Mouse (Mus musculus): ENCODE measurements at regions not wholly inside any gene's neighbourhood (a gene's known extent, or its start where the extent isn't known, plus 50 kb on each side); places are given as distances from the start of the nearest gene placed in this dataset.

DNA sequence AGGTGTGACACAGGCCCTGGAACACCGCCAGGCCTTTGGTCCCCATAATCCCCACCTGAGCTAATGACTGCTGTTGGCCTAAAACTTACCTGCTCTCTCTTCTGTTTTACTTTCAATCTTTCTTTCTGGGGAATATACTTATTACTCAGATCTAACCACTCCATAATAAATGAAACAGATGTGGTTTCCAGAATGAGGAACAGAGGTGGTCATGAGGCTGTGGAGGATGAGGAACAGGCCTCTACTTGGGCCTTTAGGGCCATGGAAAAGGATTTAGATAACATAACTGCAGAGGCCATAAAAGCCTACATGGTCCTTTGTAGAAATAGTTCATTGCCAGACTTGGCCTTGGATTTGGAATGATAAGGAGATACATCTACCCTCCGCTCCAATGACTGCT lies 74.1 kb downstream of the B3gnt5 start:
- DNase-seq (ENCODE audit: low read depth, low spot score): no peak

DNA sequence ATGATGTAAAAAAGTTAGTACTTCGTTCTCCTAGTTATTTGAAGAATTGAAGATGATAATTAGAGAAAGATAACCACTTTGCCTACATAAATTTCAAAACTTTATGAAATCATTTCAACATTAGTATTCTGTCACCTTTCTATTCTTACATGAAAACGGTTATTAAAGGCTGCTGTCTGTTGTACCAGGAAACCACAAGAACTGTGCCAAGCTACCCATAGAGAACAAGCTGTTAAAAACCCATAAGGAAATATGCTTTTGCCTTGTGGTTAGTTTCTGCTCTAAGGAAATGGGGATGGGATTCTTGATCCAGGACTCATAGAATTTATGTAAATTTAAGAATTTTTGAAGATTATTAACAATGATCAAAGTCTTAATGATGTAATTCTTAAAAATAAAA lies 74.7 kb downstream of the B3gnt5 start:
- no peak for DNase-seq (ENCODE audit: low read depth, low spot score)

DNA sequence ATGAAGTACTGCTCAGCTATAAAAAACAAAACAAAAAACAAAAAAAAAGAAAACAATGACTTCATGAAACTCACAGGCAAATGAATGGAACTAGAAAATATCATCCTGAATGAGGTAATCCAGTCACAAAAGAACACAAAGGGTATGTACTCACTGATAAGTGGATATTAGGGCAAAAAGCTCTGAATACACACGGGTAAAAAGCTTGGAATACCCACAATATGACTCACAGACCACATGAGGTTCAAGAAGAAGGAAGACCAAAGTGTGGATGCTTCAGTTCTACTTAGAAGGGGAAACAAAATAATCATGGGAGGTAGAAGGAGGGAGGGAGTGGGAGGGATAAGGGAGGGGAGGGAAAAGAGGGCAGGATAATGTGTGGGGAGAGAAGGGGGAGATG lies 79.8 kb downstream of the B3gnt5 start:
- no peak for DNase-seq (ENCODE audit: low read depth, low spot score)

DNA sequence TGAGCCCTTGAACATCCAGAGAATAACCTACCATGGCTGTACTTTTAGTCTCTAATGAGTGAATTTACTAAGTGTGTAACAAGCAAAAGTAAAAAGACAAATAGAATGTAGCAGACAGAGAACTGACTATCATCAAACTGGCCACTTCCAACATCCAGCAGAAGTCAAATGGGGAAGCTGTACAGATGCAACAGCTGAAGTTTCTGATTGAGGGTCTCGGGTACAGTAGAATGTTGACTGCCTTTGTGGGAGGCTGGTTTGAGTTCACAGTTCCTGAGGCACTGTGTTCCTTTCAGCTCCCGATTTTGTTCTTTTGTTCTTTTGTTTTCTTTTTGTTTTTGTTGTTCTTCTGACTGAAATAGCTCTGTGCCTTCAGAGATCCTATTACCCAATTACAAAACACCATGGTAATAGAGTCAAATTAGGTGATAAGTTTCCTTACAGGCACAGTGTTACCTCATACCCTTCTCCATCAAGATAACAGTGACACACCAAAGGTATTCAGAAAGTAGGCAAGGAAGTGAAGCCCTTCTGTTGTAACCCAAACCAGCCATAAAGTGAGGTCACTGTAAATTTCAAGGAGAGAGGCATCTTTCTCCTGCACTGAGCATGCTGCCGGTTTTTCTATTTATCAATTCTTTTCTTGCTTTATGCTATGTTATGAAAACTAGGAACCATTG lies 82.5 kb downstream of the B3gnt5 start:
- DNase-seq (ENCODE audit: low read depth, low spot score): no peak

DNA sequence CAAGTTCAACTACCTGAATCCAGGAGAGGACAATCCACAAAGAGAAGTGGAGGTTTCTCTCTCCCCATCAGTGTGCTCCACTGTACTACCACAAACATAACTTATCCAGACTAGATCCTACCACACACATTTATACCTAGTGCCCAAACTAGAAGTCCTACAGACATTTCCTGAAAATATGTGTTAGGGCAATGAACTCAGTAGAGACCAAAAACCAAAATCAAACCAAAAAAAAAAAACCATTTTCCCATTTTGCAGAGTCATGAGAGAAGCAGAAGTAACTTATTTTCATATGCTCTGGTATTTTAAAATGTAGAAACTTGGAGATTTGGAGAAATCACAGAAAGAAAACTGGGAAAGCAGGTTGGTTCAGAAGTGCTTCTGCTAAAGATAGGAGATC lies 83.7 kb downstream of the B3gnt5 start:
- no peak for DNase-seq (ENCODE audit: low read depth, low spot score)

DNA sequence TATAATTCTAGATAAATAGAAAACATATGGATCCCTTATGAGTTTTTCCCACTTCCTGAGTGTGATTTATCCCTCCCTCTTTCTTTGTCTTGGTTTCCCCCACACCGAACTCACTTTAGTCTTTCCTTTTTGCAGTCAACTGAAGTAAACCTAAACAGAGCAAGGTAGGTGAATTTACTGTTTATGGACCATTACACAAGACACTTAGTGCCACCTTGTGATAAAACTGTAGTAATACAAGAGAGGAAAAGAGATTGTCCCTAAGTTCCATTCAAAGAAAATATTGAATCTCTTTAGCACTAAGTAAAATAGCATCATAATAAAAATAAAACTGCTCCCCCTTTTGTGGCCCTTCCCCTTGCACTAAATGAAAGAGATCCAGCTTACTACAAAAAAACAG lies 88.4 kb downstream of the B3gnt5 start:
- no peak for DNase-seq (ENCODE audit: low read depth, low spot score)

DNA sequence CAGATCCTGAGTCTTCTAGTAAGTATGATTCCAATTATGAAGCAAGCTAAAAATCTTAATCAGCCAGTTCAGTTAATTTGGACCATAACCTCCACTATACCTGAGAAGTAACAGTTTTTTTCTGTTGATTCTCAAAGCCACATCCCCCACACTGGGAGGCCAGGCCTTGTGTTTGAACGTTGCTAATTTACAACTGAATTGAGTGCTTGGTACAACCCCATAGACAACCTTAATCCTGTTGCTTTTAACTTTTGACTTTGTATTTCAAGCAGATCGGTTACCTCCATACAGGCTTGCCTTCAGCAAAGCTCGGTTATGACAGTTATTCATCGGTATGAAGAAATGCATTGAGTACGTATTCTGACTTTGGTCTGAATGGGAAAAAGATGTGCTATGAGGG lies 105.3 kb downstream of the B3gnt5 start:
- DNase-seq (ENCODE audit: low read depth, low spot score): no peak

DNA sequence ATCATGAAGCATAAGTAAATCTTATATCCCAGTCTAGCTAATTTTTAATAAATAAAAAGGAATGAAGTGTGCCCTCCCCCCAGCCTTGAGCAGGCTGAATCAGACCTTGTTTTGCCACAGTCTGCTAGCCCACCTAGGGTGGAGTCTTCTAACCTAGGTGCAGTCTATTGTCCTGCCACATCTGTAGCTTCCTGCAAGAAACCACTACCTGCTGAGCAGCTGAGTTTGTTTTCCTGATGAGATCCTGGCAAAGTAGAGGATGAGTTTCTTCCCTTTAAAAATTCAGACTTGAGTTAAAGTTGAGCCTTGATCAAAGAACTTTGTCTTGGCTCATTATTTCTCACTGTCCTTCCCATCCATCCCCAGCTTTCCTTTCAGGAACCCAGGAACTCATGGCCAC lies 105.9 kb downstream of the B3gnt5 start:
- no peak for DNase-seq (ENCODE audit: low read depth, low spot score)

DNA sequence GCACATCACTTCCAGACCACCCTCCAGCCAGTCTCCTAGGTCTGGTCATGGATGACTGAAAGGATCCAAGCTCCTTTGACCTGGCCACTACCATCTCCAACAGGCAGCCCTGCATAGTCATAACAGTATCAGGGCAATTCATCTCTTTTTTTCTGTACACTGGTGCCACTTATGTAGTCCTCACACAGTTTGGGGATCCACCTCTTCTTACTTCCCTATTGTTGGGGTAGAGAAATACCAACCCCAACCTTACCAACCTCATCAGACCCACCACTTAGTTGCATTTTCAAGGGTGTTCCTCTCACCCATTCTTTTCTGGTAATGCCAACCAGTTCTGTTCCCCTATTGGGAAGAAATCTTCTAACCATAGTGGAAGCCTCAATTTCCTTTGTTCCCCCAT lies 109.4 kb downstream of the B3gnt5 start:
- no peak for DNase-seq (ENCODE audit: low read depth, low spot score)

DNA sequence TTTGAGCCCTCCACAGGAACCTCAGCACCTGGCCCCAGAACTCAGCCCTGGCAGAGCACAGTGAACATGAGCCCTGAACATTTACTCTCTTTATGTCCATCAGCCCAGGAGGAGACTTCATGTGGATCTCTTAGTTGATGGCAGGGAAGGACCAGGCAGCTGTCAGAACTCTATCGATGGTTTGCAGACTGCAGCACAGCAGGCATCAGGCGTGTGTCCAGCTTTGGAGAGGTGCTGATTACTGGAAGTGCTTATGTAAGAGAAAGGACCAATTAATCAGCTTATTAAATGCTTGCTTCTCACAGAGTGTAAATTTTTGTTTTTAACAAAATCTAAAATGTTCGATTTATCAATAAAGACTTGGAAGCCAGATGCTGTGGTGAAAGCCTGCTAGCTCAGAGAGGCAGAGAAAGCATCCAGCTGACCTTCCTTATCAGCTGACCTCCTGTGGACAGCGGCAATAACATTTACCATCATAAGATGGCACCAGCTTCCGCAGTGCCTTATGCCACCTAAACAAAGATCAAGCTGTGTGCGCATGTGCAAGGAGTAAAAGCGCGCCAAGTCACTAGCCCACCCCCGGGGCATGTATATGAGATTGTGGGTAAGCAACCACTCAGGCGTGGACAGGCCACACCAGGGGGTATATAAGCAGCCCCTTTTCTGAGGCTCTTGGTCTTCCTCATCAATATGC lies 105.8 kb downstream of the Klhl6 start:
- DNase-seq (ENCODE audit: low read depth, low spot score): no peak

DNA sequence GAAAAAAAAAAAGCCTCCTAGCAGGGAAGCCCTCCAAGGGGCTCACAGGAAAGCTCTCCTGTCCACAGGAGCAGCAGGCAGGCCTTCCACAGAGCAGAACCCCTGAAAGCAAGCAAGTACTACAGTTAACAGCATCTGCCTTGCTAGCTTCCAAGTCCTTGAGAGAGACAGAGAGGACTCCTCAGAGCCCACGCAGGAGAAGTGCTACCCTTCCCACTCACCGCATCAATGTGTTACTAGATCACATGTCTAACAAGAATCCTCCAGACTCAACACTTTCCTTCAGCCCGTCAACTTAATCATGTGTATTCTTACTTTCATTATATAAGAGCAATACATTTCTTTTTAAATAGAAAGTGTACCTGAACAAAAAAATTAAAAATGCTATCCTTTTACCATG lies 99.9 kb downstream of the Klhl6 start:
- DNase-seq (ENCODE audit: low read depth, low spot score): no peak

DNA sequence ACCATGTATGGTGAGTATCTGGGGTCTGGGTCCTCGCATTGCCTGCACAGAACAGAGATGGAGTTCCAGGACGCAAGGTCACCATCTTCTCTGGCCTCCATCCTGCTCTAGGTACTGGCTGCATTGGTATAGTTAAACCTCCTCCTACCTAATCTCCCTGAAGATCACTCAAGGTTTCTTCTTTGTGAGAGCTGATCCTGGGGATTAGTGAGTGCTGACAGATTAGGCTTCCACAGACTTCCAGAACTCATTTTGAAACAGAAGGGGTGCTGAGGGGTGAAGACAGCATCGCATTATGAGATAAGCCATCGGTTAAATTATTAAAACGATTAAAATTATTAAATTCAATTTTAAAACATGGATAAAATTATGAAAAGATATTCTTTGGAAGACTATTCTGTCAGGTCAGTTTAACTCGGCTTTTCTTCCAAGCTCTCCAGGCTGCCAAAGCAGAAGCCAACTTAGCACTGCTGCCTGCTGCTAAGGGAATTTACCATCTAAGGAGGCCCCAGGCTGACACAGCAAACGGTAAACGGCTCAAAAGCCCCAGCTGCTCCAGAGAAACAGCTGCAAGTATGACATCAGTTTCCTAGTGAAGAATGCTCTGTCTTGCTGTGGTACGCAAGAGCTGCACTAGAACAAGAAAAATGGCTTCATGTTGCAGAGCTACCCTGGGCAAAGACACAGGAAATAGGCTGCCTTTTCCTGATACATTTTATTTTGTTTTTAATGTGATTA lies 98.9 kb downstream of the Klhl6 start:
- DNase-seq (ENCODE audit: low read depth, low spot score): peak; percentile 82

DNA sequence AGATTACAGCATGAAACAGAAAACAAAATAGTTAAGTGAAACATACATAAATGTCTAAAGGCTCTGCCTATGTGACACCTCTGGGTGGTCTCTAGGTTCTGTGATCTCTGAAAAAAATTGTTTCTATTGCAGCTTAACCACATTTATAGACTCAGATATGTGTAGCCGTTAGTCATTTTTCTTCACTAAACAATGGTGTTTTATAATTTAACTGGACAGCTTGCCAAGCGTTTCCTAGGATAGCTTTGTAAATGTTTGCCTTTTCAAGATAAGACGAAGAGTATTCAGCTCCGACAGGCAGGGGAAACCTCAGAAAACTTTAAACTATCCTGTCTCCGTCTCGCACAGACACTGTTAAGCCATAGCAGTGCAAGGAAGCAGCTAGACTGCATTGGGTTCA lies 98.3 kb downstream of the Klhl6 start:
- DNase-seq (ENCODE audit: low read depth, low spot score): no peak

DNA sequence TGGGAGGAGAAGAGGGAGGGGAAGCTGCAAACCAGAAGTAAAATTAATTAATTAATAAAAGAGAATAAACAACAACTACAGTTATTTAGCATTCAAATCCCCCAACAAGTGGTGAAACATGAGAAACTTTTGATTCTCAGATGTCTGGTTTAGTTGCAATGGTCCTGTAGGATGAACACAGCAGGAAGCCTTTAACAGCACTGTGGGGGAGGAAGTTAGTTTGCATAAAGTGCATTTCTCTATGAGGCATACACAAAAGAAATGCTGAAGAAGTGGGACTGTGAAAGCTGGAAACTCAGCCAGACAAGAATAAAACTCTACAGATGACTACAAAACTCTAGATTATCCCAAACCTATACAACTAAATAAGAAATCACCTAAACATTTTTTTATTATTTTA lies 96.2 kb downstream of the Klhl6 start:
- DNase-seq (ENCODE audit: low read depth, low spot score): no peak

DNA sequence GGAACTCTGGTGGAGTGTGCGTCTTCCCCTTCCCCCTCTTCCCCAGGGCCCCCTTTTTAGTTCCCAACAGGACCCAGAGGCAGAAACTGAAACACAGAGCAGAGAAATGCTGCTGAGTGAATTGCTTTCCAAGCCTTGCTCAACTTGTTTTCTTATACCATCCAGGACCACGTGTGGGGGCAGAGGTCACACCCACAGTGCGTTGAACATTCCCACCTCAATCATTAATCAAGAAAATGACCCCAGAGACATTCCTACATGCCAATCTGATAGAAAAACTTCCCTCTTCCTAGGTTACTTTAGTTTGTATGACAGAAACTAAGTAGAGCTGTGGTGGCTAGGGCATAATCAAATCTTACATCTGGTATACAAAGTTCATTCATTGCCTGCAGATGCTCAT lies 93.3 kb downstream of the Klhl6 start:
- no peak for DNase-seq (ENCODE audit: low read depth, low spot score)

DNA sequence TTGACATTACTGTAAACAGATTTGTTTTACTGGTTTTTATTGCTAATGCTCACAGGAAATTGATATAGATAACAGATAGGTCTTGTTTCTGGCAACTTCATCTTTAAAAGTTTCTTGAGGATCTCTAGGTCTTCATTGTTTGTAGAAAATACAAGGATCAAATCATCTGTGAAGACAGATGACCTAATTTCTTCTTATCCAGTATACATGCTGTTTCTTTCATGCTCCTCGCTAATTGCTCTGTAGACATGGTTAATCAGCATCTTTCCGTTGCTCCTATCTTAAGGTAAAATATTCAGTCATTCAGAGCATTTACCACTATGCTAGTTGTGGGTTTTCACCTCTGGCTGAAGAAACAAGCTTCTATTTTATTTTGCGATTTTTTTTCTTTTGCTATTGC lies 91.4 kb downstream of the Klhl6 start:
- DNase-seq (ENCODE audit: low read depth, low spot score): no peak

DNA sequence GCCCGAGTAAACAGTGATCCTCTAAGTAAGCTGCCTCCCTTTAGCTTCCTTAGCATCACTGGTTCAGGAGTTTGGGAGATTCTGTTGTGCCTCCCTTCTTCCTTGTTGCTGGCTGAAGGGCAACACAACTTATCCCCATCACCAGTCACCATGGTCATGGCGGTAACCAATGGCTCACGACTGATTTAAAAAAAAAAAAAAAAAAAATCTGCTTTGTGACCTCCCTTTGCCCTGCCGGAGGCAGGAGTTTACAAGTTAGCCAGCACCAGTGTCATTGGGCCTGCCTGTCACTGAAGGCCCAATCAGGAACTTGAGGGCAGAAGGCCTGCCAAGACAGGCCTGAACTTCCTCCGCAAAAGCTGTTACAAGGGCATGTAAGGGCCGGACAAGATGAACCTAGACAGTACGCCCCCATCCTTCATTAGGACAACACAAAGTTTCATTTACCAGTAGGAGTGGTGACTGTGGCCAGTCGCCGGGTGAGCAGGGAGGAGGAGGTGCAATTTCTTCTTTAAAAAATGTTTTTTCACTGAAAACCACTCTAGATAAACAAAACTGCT lies 88.3 kb downstream of the Klhl6 start:
- no peak for DNase-seq (ENCODE audit: low read depth, low spot score)

Measured in skeletal muscle tissue, adult 2 months (tissue).